Mouse (Mus musculus) stomach, embryonic 16.5 days (tissue): ENCODE data around the gene Mrpl10. TPM values are rescaled to one million over a fixed set of nuclear protein-coding genes. Genes with fewer than 3 reads are reported as not detected.

Experiments used
- ATAC-seq: fragments of 200-750 bp; cut with Nextera tagmentation; 2 replicates; pipeline ENCODE4 v1.8.0; 2017; ENCODE audit warnings: moderate number of reproducible peaks, moderate TSS enrichment; ENCODE audit not compliant: insufficient read depth, low FRiP score
- H3K27ac ChIP-seq: fragments of 300-500 bp; sonication (generic); 2 replicates; pipeline ENCODE4 v1.5.1; 2014; ENCODE audit warnings: low read length
- H3K27me3 ChIP-seq: fragments of 300-500 bp; sonication (generic); 2 replicates; pipeline ENCODE4 v1.6.1; 2014; ENCODE audit warnings: low read length, control low read depth, mixed read lengths; ENCODE audit not compliant: control insufficient read depth, insufficient read depth
- H3K36me3 ChIP-seq: fragments of 300-500 bp; sonication (generic); 2 replicates; pipeline ENCODE4 v1.6.1; 2014; ENCODE audit warnings: low read length; ENCODE audit not compliant: control insufficient read depth, insufficient read depth
- H3K4me1 ChIP-seq: fragments of 300-500 bp; sonication (generic); 2 replicates; pipeline ENCODE4 v1.6.1; 2014; ENCODE audit warnings: low read length, control low read depth, mixed read lengths; ENCODE audit not compliant: control insufficient read depth, insufficient read depth
- H3K4me2 ChIP-seq: fragments of 300-500 bp; sonication (generic); 2 replicates; pipeline ENCODE4 v1.6.1; 2014; ENCODE audit warnings: low read depth, low read length, mixed read lengths
- H3K4me3 ChIP-seq: fragments of 300-500 bp; sonication (generic); replicated peaks from 2 replicates; pipeline ENCODE4 v1.5.1; 2014; ENCODE audit warnings: mild to moderate bottlenecking, low read length
- H3K9ac ChIP-seq: fragments of 300-500 bp; sonication (generic); 2 replicates; pipeline ENCODE4 v1.6.1; 2014; ENCODE audit warnings: low read length
- H3K9me3 ChIP-seq: fragments of 300-500 bp; sonication (generic); replicated peaks from 2 replicates; pipeline ENCODE4 v1.6.1; 2016; ENCODE audit warnings: low read length, control low read depth; ENCODE audit not compliant: control insufficient read depth
- WGBS: fragments of 180-500 bp; shearing (Covaris S2); extraction: QIAGEN DNeasy Blood & Tissue Kit; methylation state at CpG from one replicate; pipeline ENCODE4 v1.1.7; 2014; 5-methylcytosine and 5-hydroxymethylcytosine counted together
- microRNA-seq: library from miRNA; unstranded; fragments of <30 nt; microRNA quantifications from one replicate; pipeline ENCODE4, GENCODE M21; 2016
- polyA plus RNA-seq: library from polyadenylated mRNA; unstranded; fragments of >200 nt; fragmentation: Nextera tagmentation; extraction: Ambion mirVana; gene quantifications from 2 replicates; pipeline ENCODE4 v1.2.1, GENCODE M21; 2015

Mrpl10 gene
- polyA plus RNA-seq, 1 experiment from 2014 or later, result 76.7 TPM

- ATAC-seq, result no peak
These were observed 57.4 kb downstream of the Mrpl10 start for GRCm38 (mm10) chr11:97098791-97099190.

More at GRCm38 (mm10) chr11:97098791-97099190, 57.4 kb downstream of the Mrpl10 start:
- H3K36me3 ChIP-seq, result no peaks in the 10 kb centered on the region
- H3K4me3 ChIP-seq, result no peak overlapping the region
- 0 out of 2 replicates have a peak, but pooled peaks cover 4% of the 10 kb centered on the region for H3K4me1 ChIP-seq
- peaks cover 21% of the 10 kb centered on the region for H3K27me3 ChIP-seq
- no peak overlapping the region for H3K27ac ChIP-seq
- H3K4me2 ChIP-seq, result peak overlapping the region; percentile 25
- no peaks in the 10 kb centered on the region for H3K9me3 ChIP-seq
- WGBS, result 16% methylated on average over 18 of the region's 18 CpGs
- H3K9ac ChIP-seq, result peak overlapping the region; percentile 31; the same call in 1 of the 2 replicates

Small RNA genes within 50 kb of the gene (microRNA-seq; reads per million reads assigned to microRNA genes)
- 0.83 reads per million for gene Mir8103

Other genes with a start within 250 kb of the Mrpl10 start
- gene Nfe2l1, start 211.6 kb upstream of the Mrpl10 start, polyA plus RNA-seq, result 64.8 and 65.7 TPM in 2 replicates
- gene Copz2, start 191.7 kb upstream of the Mrpl10 start, polyA plus RNA-seq, result 124 and 136 TPM in 2 replicates
- gene Cdk5rap3, start 125.1 kb upstream of the Mrpl10 start, polyA plus RNA-seq, result 68.7 and 75.0 TPM in 2 replicates
- gene Prr15l, start 113.5 kb upstream of the Mrpl10 start, polyA plus RNA-seq, result 70.8 and 81.7 TPM in 2 replicates
- gene Pnpo, start 97.6 kb upstream of the Mrpl10 start, polyA plus RNA-seq, result 70.7 and 76.8 TPM in 2 replicates
- gene Sp2, start 58.6 kb upstream of the Mrpl10 start, polyA plus RNA-seq, result 13.4 and 14.6 TPM in 2 replicates
- gene Sp6, start 28.2 kb upstream of the Mrpl10 start, polyA plus RNA-seq, result 6.1 and 9.7 TPM in 2 replicates
- 20.3 and 20.7 TPM in 2 replicates for gene Scrn2, start 11.6 kb upstream of the Mrpl10 start, polyA plus RNA-seq
- 0.34 and 0.62 TPM in 2 replicates for gene Lrrc46, start 153 bp upstream of the Mrpl10 start, polyA plus RNA-seq
- 10.5 and 11.8 TPM in 2 replicates for gene Osbpl7, start 9.1 kb downstream of the Mrpl10 start, polyA plus RNA-seq
- gene Tbx21, start 73.8 kb downstream of the Mrpl10 start, polyA plus RNA-seq, result 0.09 and 0.13 TPM in 2 replicates
- gene Tbkbp1, start 109.9 kb downstream of the Mrpl10 start, polyA plus RNA-seq, result 2.0 and 2.5 TPM in 2 replicates
- gene Kpnb1, start 146.3 kb downstream of the Mrpl10 start, polyA plus RNA-seq, result 32.9 and 36.4 TPM in 2 replicates
- gene Npepps, start 239.1 kb downstream of the Mrpl10 start, polyA plus RNA-seq, result 94.7 and 95.8 TPM in 2 replicates